Mouse (Mus musculus) megakaryocyte, embryonic 14.5 days (primary cell): ENCODE measurements around the gene Gm42417. TPM values are rescaled to one million over a fixed set of nuclear protein-coding genes. Genes with fewer than 3 reads are reported as not detected.

Experiments used
- H3K27me3 ChIP-seq: replicated peaks from 2 replicates; pipeline ENCODE3; 2012; ENCODE audit warnings: inconsistent platforms
- H3K36me3 ChIP-seq: replicated peaks from 2 replicates; pipeline ENCODE3; 2012; ENCODE audit warnings: low read length, inconsistent platforms, mixed read lengths
- H3K4me1 ChIP-seq: 2 replicates; pipeline ENCODE4 v1.6.1; 2012; ENCODE audit warnings: inconsistent platforms
- H3K4me3 ChIP-seq: replicated peaks from 2 replicates; pipeline ENCODE3; 2012; ENCODE audit warnings: moderate library complexity, mild to moderate bottlenecking, inconsistent platforms
- H3K9me3 ChIP-seq: 2 replicates; pipeline ENCODE4 v1.6.1; 2012; ENCODE audit warnings: inconsistent platforms
- FLI1 ChIP-seq: IDR thresholded peaks from 2 replicates; pipeline ENCODE4 v1.6.1; 2012; ENCODE audit warnings: low read length, inconsistent platforms, mixed read lengths
- GATA1 ChIP-seq: IDR thresholded peaks from 3 replicates; pipeline ENCODE4 v1.6.1; 2012; ENCODE audit warnings: mixed read lengths, low read length, inconsistent platforms, borderline replicate concordance
- polyA plus RNA-seq: library from polyadenylated mRNA; stranded (reverse); fragments of >175 nt; gene quantifications from 2 replicates; pipeline ENCODE4 v1.2.3, GENCODE M21; 2012; ENCODE audit warnings: low replicate concordance; ENCODE audit not compliant: insufficient read depth

Gm42417 gene
- polyA plus RNA-seq, 1 experiment: not detected

DNA sequence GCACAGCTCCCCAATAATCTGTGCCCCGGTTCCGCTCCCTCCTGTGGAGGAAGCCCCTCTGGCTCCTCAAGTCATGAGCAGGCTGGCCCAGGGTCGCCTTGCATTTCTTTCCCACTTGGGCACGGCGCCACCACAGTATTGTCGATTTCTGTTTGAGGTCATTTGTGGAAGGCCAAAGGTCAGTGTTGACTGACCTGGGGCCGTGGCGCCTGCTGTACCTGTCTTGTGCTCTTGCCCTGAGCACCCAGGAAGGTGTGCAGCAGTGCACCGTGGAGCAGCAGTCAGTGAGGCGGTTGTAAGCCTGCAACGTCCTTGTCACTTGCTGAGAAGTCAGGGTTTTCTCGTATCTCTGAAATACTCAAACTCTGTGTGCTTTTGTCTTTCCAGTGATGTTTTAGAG lies 13.5 kb downstream of the Gm42417 start:
- Histone ChIP-seq H3K4me3 (no peak overlapping the region), H3K27me3 (no peaks in the 10 kb centered on the region), H3K4me1 (0 out of 2 replicates have a peak, but pooled peaks cover 5% of the 10 kb centered on the region), H3K9me3 (no peaks in the 10 kb centered on the region), H3K36me3 (peaks cover 81% of the 10 kb centered on the region)
- no peak for TF ChIP-seq GATA1
- no peak for TF ChIP-seq FLI1

DNA sequence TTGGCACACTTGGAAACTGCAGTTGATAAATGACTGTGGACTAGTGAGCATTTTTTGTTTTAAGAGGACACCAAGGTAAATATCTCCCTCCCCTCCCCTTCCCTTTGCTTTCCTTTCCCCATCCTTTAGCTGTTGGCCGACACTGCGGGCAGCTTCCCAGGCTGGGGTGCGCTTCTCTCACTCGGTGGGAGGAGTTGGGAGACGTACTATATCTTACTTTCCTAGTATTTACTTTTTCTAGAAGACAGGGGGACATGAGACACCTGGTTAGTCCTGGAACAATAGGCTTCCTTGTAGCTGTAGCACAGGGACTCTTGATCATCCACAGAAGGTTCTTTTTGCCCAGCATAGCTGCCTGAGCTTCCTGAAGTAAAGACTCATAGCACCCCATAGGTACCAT lies 15.2 kb downstream of the Gm42417 start:
- Histone ChIP-seq H3K27me3 (no peaks in the 10 kb centered on the region), H3K4me3 (no peak overlapping the region), H3K9me3 (no peaks in the 10 kb centered on the region), H3K4me1 (0 out of 2 replicates have a peak, but pooled peaks cover 5% of the 10 kb centered on the region), H3K36me3 (peaks cover 84% of the 10 kb centered on the region)
- TF ChIP-seq FLI1 (no peak), GATA1 (no peak)

DNA sequence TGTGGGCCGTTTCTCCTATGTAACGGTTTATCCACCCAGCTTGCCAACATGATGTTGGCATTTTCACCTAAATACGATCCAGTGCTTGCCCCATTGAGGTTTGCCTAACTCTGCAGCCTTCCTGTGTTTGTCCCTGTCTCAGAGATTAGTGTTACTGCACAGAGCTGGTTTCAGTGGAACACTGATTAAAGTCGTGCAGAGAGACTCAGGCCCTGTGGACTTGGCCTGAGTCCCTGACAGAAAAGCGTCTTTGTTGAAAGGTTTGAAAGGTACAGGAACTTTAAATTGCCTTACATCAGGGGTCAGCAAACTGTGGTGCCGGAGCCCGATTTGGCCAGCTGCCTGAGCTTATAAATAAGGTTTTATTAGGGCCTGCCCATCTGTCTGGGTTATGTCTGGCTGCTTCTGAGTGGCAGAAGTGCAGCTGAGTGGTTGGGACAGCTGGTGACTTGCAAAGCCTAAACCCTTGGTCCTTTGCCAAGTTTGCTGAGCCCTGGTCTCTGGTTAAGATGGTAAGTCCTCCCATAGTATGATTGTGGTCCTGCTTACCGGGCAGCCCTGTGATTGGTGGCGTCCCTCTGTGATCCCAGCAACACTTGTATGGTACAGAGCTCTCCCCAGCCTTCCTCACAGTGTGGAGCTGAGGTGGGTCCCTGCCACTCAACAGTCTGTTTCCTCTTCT lies 15.8 kb downstream of the Gm42417 start:
- no peak for TF ChIP-seq GATA1
- no peak for TF ChIP-seq FLI1
- H3K27me3 ChIP-seq: no peaks in the 10 kb centered on the region
- peaks cover 90% of the 10 kb centered on the region for H3K36me3 ChIP-seq
- H3K4me1 ChIP-seq: peaks cover 5% of the 10 kb centered on the region; the same call in 1 of the 2 replicates
- no peaks in the 10 kb centered on the region for H3K9me3 ChIP-seq
- H3K4me3 ChIP-seq: no peak overlapping the region

DNA sequence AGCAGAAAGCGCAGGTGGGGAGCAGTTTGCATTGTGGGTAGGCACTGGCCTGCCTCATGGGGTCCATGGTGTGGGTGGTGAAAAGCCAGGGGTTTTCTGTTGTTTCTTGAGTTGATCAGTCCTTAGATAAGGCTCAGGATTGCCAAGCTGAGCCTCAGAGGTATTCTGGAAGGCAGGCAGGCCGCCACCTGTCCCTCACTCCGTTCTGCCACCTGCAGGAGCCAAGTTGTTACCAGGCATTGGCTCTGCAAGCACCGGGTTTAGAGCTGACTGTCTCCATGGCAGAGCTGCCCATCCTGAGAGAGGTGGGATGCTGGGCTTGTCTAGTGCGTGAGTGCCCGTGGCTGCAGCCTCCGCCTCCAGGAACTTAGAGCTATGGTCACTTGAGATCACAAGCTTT lies 17.0 kb downstream of the Gm42417 start:
- peaks cover 96% of the 10 kb centered on the region for H3K36me3 ChIP-seq
- no peaks in the 10 kb centered on the region for H3K9me3 ChIP-seq
- peaks cover 5% of the 10 kb centered on the region; the same call in 1 of the 2 replicates for H3K4me1 ChIP-seq

DNA sequence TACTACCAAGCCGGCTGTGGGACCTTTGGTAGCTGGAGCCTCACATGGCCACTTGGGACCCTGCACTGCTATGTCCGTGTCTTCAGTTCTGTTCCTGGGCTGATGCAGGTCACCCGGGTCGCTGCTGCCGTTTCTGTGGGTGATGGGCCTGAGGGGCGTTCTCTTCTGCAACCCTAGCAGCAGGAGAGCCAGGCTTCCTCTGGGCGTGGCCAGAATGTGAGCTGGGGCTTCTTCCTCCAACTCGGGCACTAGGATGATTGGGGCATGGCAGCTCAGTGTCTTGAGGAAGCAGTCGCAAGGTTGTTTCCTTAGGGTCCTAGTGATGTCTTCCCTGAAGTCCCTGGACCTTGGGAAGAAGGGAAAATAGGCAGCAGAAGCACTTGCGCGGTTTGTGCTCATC lies 19.6 kb downstream of the Gm42417 start:
- Histone ChIP-seq H3K36me3 (peaks cover 91% of the 10 kb centered on the region), H3K9me3 (no peaks in the 10 kb centered on the region), H3K4me1 (peaks cover 10% of the 10 kb centered on the region), H3K4me3 (no peak overlapping the region), H3K27me3 (no peaks in the 10 kb centered on the region)
- TF ChIP-seq FLI1 (no peak), GATA1 (no peak)

More for the DNA sequence above, 17.0 kb downstream of the Gm42417 start:
- Histone ChIP-seq H3K4me3 (no peak overlapping the region), H3K27me3 (no peaks in the 10 kb centered on the region)
- TF ChIP-seq GATA1 (no peak), FLI1 (no peak)

DNA sequence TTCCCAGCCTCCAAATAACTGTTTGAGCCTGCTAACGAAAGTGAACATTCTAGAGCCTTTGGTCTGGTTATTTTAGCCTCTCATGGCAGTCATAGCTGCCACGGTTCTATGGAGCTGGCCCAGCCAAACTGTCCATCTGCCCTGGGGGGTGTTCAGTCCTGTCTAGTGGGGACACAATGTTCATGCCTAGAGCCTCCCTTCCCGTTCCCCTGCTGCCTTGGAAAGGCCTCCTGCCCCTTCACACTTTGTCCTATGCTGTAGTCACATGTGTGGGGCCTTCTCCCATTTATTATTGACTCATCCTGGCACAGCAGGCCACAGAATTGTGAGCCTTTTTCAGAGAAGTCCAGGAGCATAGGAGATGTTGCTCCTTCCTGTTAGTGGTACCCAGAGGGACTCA lies 21.0 kb downstream of the Gm42417 start:
- Histone ChIP-seq H3K9me3 (no peaks in the 10 kb centered on the region), H3K27me3 (no peaks in the 10 kb centered on the region), H3K4me3 (no peak overlapping the region), H3K36me3 (peaks cover 83% of the 10 kb centered on the region), H3K4me1 (peaks cover 19% of the 10 kb centered on the region)
- TF ChIP-seq GATA1 (no peak), FLI1 (no peak)

DNA sequence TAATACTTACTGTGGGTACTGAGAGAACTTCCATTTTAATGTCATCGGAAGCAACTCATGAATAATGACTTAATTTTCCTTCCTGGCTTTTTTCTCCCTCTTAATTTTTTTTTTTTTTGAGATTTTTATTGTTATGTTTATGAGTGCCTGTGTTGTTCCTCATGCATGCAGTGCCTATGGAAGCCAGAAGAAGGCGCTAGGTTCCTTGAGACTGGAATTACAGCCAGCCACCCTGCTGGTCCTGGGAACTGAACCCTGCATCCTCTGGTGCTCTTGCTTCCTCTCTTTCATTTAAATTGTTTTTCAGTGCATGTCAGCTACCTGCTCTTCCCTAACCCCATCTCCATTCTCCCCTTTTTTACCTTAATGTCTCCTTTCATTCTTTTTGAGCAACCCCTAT lies 25.5 kb downstream of the Gm42417 start:
- H3K36me3 ChIP-seq: peaks cover 50% of the 10 kb centered on the region
- TF ChIP-seq GATA1: no peak
- TF ChIP-seq FLI1: no peak

DNA sequence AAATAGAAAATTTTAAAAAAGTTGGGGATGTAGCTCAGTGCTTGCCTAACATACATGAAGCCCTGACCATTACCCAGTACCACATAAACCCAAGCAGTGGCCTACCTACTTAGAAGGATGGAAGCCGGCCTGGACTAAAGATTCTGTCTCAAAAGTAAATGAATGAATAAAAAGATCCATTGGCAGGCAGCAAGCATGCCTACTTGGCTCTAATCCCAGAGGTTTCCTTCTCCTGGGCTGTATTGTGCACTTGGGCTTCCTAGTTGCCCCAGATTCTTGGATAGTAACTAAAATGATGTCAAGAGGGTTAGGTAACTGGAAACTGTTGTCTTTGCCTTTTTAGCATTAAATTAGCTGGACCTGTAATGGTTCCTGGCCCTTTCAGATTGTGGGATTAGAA lies 25.9 kb downstream of the Gm42417 start:
- H3K36me3 ChIP-seq: peaks cover 46% of the 10 kb centered on the region
- no peaks in the 10 kb centered on the region for H3K9me3 ChIP-seq
- H3K4me3 ChIP-seq: peak overlapping the region; percentile 99
- no peaks in the 10 kb centered on the region for H3K27me3 ChIP-seq
- no peak for TF ChIP-seq GATA1
- no peak for TF ChIP-seq FLI1
- peaks cover 27% of the 10 kb centered on the region for H3K4me1 ChIP-seq

More for the DNA sequence above, 25.5 kb downstream of the Gm42417 start:
- no peaks in the 10 kb centered on the region for H3K27me3 ChIP-seq
- H3K9me3 ChIP-seq: no peaks in the 10 kb centered on the region
- H3K4me3 ChIP-seq: peak overlapping the region; percentile 99
- H3K4me1 ChIP-seq: peaks cover 27% of the 10 kb centered on the region

DNA sequence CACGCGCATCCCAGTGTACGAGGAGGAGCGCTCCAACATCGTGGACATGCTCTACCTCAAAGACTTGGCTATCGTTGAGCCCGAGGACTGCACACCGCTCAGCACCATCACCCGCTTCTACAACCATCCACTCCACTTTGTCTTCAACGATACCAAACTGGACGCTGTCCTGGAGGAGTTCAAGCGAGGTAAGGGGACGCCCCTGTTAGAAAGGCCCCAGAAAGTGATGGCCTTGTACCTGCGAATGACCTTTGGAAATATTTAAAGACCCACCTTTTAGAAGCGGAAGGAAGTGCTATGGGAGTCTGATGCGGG lies 26.3 kb downstream of the Gm42417 start:
- H3K27me3 ChIP-seq: no peaks in the 10 kb centered on the region
- no peaks in the 10 kb centered on the region for H3K9me3 ChIP-seq
- no peak for TF ChIP-seq GATA1
- no peak for TF ChIP-seq FLI1
- H3K36me3 ChIP-seq: peaks cover 46% of the 10 kb centered on the region
- H3K4me1 ChIP-seq: peaks cover 27% of the 10 kb centered on the region
- peak overlapping the region; percentile 99 for H3K4me3 ChIP-seq

DNA sequence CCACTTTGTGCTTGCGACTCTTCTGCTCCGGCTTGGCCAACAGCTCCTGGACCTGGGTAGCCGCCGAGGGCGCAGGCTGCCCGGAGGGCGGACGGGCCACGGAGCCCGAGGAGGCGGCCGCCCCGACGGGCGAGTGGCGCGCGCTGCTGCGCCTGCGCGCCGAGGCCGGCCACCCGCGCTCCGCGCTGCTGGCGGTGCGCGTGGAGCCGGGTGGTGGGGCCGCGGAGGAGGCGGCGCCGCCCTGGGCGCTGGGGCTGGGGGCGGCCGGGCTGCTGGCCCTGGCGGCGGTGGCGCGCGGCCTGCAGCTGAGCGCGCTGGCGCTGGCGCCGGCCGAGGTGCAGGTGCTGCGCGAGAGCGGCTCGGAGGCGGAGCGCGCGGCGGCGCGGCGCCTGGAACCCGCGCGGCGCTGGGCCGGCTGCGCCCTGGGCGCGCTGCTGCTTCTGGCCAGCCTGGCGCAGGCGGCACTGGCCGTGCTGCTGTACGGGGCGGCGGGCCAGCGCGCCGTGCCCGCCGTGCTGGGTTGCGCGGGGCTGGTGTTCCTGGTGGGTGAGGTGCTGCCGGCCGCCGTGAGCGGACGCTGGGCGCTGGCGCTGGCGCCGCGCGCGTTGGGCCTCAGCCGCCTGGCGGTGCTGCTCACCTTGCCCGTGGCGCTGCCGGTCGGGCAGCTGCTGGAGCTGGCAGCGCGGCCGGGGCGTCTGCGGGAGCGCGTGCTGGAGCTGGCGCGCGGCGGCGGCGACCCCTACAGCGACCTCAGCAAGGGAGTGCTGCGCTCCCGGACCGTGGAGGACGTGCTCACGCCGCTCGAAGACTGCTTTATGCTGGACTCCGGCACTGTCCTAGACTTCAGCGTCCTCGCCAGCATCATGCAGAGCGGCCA lies 26.9 kb downstream of the Gm42417 start:
- peak overlapping the region; percentile 99 for H3K4me3 ChIP-seq
- H3K4me1 ChIP-seq: peaks cover 27% of the 10 kb centered on the region
- no peaks in the 10 kb centered on the region for H3K9me3 ChIP-seq
- H3K36me3 ChIP-seq: peaks cover 48% of the 10 kb centered on the region
- no peaks in the 10 kb centered on the region for H3K27me3 ChIP-seq
- TF ChIP-seq GATA1 (no peak), FLI1 (no peak)
